Mouse (Mus musculus) forebrain, embryonic 11.5 days (tissue): ENCODE measurements at regions not wholly inside any gene's neighbourhood (a gene's known extent, or its start where the extent isn't known, plus 50 kb on each side); places are given as distances from the start of the nearest gene placed in this dataset.

Experiments
- ATAC-seq: fragments of 200-750 bp; cut with Nextera tagmentation; replicated peaks from 2 replicates; pipeline ENCODE4 v1.8.0; 2017; ENCODE audit warnings: moderate TSS enrichment; ENCODE audit not compliant: low FRiP score
- DNase-seq: peaks from one replicate; pipeline ENCODE4 v3.0.0-alpha.2; 2017; ENCODE audit warnings: low spot score
- H3K27ac ChIP-seq: fragments of 300-500 bp; sonication (generic); 2 replicates; pipeline ENCODE4 v1.5.1; 2014; ENCODE audit warnings: low read depth, low read length
- H3K27me3 ChIP-seq: fragments of 300-500 bp; sonication (generic); 2 replicates; pipeline ENCODE4 v1.6.1; 2014; ENCODE audit warnings: mild to moderate bottlenecking, low read length, mixed read lengths; ENCODE audit not compliant: control insufficient read depth, insufficient read depth
- H3K36me3 ChIP-seq: fragments of 300-500 bp; sonication (generic); 2 replicates; pipeline ENCODE4 v1.6.1; 2014; ENCODE audit warnings: mild to moderate bottlenecking, low read length, moderate library complexity, mixed read lengths; ENCODE audit not compliant: control insufficient read depth, insufficient read depth
- H3K4me1 ChIP-seq: fragments of 300-500 bp; sonication (generic); replicated peaks from 2 replicates; pipeline ENCODE4 v1.6.1; 2014; ENCODE audit warnings: low read length, mixed read lengths; ENCODE audit not compliant: control insufficient read depth, insufficient read depth
- H3K4me2 ChIP-seq: fragments of 300-500 bp; sonication (generic); 2 replicates; pipeline ENCODE4 v1.6.1; 2014; ENCODE audit warnings: low read depth, mild to moderate bottlenecking, low read length, moderate library complexity, mixed read lengths; ENCODE audit not compliant: severe bottlenecking
- H3K4me3 ChIP-seq: fragments of 300-500 bp; sonication (generic); 2 replicates; pipeline ENCODE4 v1.5.1; 2014; ENCODE audit warnings: low read depth, low read length
- H3K9ac ChIP-seq: fragments of 300-500 bp; sonication (generic); 2 replicates; pipeline ENCODE4 v1.6.1; 2014; ENCODE audit warnings: low read length
- H3K9me3 ChIP-seq: fragments of 300-500 bp; sonication (generic); 2 replicates; pipeline ENCODE4 v1.6.1; 2016; ENCODE audit warnings: low read length, mixed read lengths; ENCODE audit not compliant: control insufficient read depth
- WGBS: fragments of 180-500 bp; shearing (Covaris S2); extraction: QIAGEN DNeasy Blood & Tissue Kit; methylation state at CpG from one replicate; pipeline ENCODE4 v1.1.7; 2014; 5-methylcytosine and 5-hydroxymethylcytosine counted together

DNA sequence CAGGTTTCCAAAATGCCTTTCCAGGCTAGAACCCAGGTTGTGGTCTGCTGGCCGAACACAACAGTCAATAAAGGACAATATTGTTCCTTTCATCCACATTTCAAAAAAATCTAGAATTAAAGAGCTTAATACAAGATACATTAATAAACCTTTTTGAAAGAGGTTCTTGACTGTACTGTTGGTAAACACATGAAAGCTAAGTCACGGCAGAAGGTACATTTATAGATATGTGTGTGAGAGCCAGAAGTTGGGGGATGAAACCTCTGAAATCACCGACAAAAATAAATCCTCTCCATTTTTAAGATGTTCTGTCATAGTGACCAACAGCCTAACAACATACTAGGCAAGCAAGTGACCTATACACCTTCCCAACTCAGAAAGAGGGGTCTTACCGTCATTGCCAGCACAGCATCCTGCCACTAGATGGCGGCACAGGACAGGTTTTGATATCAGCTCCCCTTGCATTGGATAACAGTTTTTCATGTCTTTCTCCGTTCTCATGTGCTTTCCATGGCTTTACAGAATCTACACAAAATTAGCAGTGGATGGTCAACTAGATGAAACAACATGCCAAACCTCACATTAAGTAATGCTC is 131.1 kb upstream of the Rapgef5 start:
- Histone ChIP-seq H3K27me3 (no peaks in the 10 kb centered on the region), H3K4me1 (no peaks in the 10 kb centered on the region), H3K4me3 (no peak overlapping the region), H3K36me3 (no peaks in the 10 kb centered on the region), H3K4me2 (no peak overlapping the region), H3K9me3 (no peaks in the 10 kb centered on the region), H3K9ac (no peak overlapping the region), H3K27ac (no peak overlapping the region)
- WGBS = 16% methylated on average over 6 of the region's 6 CpGs
- ATAC-seq (peak; percentile 79), DNase-seq (peak; percentile 92)

DNA sequence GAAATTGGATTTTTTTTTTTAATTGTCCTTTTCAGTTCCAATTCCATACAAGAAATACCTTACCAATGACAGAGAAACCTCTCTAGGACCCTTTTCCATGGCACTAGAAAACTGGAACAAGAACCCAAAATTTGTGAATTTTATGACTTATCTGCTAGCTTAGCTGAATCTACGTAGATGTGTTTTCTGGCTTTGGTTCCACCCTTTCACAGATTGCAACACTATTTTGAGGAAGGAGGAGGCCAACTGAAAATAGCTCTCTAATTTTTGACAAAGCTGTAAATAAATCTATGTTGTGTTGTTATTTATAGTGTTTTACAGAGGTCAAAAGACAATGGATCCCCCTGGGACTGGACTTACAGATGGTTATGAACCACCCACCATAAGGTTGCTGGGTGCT is 130.6 kb upstream of the Rapgef5 start:
- H3K4me1 ChIP-seq = no peaks in the 10 kb centered on the region
- H3K36me3 ChIP-seq = no peaks in the 10 kb centered on the region
- H3K27me3 ChIP-seq = no peaks in the 10 kb centered on the region
- H3K9ac ChIP-seq = no peak overlapping the region
- 90% methylated on average over 1 of the region's 1 CpGs for WGBS
- H3K9me3 ChIP-seq = no peaks in the 10 kb centered on the region
- H3K27ac ChIP-seq = no peak overlapping the region
- no peak overlapping the region for H3K4me2 ChIP-seq
- DNase-seq (no peak), ATAC-seq (no peak)
- no peak overlapping the region for H3K4me3 ChIP-seq

DNA sequence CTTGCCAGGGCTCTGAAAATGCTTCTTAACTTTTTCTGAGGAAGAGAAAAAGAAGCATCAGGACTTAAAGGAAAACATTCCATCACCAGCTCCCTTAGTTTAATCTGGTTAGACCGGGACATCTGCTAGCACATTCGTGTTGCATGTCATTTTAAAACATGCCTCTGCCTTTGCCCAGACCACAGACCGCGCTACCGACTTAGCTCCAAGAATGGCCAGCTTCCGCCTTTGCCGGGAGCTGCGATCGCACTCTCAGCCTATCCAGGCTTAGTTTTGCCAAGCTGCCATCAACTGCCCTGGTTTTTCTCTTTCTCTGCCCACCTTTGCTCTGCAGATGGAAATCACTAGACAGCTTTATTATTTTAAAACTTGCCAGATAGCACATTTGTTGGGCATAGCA is 129.3 kb upstream of the Rapgef5 start:
- WGBS = 87% methylated on average over 9 of the region's 9 CpGs

DNA sequence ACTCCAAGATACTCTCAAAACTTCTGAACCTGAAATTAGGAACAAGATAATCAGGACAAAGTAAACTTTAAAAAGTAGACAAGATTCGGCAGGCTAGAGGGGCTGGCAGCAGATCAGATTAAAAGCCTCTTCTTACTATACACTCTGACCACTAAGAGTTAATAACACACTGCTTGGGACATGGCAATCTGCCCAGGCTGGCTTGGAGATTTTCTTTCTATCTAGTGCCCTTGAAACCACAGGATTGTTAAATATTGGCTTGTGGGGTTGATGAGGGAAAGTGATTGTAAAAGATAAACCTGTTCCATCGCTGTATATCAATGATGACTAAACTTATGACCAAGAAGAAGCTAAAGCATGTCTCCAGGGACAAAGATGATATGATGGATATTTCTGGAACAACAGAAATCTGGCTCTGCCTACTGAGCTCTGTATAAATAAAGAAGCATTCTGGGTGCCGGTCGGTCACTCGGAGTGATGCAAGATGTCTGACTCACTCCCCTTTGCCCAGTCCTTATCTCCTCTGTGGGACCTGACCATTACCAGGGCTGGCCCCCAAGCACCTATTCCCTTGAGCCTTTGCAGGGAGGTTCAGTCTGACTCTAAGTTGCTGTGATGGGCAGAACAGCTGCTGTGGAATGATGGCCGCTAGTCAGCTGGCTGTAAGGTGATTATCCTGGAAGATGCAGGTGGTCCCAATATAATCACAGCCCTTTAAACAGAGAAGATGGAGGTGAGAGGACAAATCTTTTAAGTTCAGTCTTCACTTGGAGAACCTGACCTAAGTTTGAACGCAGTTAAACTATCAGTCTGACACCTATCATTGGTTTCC is 126.5 kb upstream of the Rapgef5 start:
- WGBS = 95% methylated on average over 7 of the region's 7 CpGs
- no peaks in the 10 kb centered on the region for H3K36me3 ChIP-seq
- H3K9me3 ChIP-seq = no peaks in the 10 kb centered on the region
- H3K27me3 ChIP-seq = no peaks in the 10 kb centered on the region
- H3K4me2 ChIP-seq = no peak overlapping the region
- H3K27ac ChIP-seq = no peak overlapping the region
- no peak for DNase-seq
- H3K4me1 ChIP-seq = no peaks in the 10 kb centered on the region
- no peak for ATAC-seq
- H3K4me3 ChIP-seq = no peak overlapping the region
- H3K9ac ChIP-seq = no peak overlapping the region

More for the DNA sequence above, 129.3 kb upstream of the Rapgef5 start:
- Histone ChIP-seq H3K9me3 (no peaks in the 10 kb centered on the region), H3K36me3 (no peaks in the 10 kb centered on the region), H3K4me1 (no peaks in the 10 kb centered on the region), H3K4me2 (no peak overlapping the region), H3K27me3 (no peaks in the 10 kb centered on the region), H3K4me3 (no peak overlapping the region), H3K9ac (no peak overlapping the region), H3K27ac (no peak overlapping the region)
- DNase-seq (no peak), ATAC-seq (no peak)

DNA sequence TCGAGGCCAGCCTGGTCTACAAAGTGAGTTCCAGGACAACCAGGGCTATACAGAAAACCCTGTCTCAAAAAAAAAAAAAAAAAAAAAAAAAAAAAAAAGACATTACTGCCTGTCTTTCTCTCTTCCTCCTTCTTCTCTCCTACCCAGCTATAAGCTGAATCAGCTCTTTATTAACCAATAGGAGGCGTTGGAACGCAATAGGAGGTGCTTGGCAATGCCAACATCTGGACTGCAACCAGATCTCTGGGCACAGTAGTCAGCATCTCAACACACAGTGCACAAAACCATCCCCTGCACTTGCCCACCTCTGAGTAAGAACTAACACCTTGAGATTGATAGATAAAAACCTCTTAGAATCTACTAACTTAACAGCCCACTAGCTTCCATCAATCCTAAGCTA is 118.8 kb upstream of the Rapgef5 start:
- 93% methylated on average over 3 of the region's 3 CpGs for WGBS
- H3K27ac ChIP-seq = no peak overlapping the region
- DNase-seq (peak; percentile 23), ATAC-seq (no peak)
- H3K27me3 ChIP-seq = no peaks in the 10 kb centered on the region
- H3K4me2 ChIP-seq = no peak overlapping the region
- no peaks in the 10 kb centered on the region for H3K36me3 ChIP-seq
- H3K4me1 ChIP-seq = no peaks in the 10 kb centered on the region
- no peaks in the 10 kb centered on the region for H3K9me3 ChIP-seq
- no peak overlapping the region for H3K4me3 ChIP-seq
- no peak overlapping the region for H3K9ac ChIP-seq

DNA sequence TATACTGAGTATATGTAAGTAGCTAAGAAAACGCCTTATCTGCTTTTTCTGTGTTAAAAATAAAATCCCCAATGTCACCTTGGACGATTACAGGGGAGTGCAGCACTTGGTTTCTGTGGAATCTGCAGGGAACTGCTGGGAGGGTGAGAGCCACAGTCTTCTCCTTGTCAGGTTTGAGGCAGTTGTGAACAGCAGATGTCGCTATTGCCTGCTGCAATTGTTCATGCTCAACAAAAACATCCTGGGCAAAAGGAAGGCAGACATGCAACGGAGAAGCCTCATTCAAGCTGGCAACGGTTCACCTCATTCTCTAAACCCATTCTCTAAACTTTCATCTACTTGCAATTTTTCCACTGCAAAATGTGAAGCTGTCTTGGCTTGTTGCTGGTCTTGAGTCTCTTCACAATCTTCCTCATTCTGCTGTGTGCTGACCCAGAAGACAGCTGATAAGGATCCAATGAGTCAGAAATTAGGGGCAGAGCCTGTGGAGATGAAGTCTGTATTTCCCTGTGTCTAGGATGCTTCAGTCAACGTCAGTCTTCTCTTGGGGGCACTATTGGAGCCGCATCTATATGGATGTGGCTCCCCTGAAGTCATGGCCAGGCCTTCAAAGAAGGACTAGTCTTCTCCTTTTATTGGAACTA is 112.6 kb upstream of the Rapgef5 start:
- no peak overlapping the region for H3K9ac ChIP-seq

DNA sequence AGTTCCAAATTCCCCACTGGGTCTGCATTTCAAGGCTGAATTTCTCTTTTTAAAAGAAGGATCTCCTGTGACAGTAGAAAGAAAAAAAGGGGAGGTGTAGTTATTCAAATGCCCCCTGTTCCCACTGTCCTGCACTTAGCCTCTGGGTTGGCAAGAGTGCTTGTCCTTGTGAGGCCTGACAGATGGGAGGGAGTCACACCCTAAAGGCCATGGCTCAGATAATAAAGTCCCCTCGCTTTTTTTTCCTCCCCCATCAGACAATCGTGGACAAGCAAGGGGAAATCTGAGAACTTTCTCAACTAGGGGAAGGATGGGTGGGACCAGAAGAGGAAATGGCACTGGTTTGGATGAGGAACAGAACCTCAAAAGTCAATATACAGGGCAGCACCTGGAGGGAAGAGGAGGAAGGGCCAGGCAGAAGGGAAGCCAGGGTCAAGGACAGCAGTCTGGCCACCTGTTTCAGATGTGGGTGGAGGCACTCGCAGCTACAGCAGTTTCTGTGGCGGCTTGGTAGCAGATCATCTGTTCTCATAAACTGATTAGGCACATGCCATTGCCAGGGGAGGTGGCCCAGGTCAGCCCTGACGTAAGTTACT is 112.0 kb upstream of the Rapgef5 start:
- Histone ChIP-seq H3K4me1 (no peaks in the 10 kb centered on the region), H3K4me2 (no peak overlapping the region), H3K9me3 (no peaks in the 10 kb centered on the region), H3K36me3 (no peaks in the 10 kb centered on the region), H3K9ac (no peak overlapping the region), H3K27ac (no peak overlapping the region), H3K27me3 (no peaks in the 10 kb centered on the region), H3K4me3 (no peak overlapping the region)
- ATAC-seq (no peak), DNase-seq (peak; percentile 35)
- 67% methylated on average over 5 of the region's 5 CpGs for WGBS

More for the DNA sequence above, 112.6 kb upstream of the Rapgef5 start:
- 7% methylated on average over 7 of the region's 7 CpGs for WGBS
- no peaks in the 10 kb centered on the region for H3K9me3 ChIP-seq
- H3K4me1 ChIP-seq = no peaks in the 10 kb centered on the region
- no peaks in the 10 kb centered on the region for H3K36me3 ChIP-seq
- H3K27ac ChIP-seq = no peak overlapping the region
- H3K4me3 ChIP-seq = no peak overlapping the region
- no peak overlapping the region for H3K4me2 ChIP-seq
- peak; percentile 81 for DNase-seq
- 0 out of 2 replicates have a peak, but pooled peaks have one; percentile 27 for ATAC-seq
- no peaks in the 10 kb centered on the region for H3K27me3 ChIP-seq

DNA sequence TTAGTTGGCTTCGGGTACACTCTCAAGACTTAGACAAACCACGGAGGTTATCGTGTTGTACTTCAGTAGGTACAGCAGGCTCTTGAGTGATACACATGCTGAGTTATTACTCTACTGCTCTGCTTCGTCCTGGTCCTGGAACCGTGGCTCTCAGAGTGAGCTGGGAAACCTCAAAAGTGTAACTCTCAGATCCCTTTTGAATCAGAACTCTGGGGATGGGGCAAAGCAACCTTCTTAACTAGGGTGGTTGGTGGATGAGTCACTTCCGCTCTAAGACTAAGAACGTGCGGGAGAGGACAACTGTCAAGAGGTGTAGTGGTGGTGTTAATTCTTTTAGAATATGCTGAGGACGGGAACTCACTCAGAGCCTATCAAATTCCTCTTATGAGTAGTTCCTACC is 109.4 kb upstream of the Rapgef5 start:
- H3K27ac ChIP-seq = no peak overlapping the region
- no peaks in the 10 kb centered on the region for H3K9me3 ChIP-seq
- no peak overlapping the region for H3K4me2 ChIP-seq
- ATAC-seq = no peak
- no peaks in the 10 kb centered on the region for H3K4me1 ChIP-seq
- WGBS = 85% methylated on average over 9 of the region's 9 CpGs
- no peaks in the 10 kb centered on the region for H3K27me3 ChIP-seq
- no peaks in the 10 kb centered on the region for H3K36me3 ChIP-seq
- no peak overlapping the region for H3K4me3 ChIP-seq
- no peak for DNase-seq
- H3K9ac ChIP-seq = no peak overlapping the region
